Mouse (Mus musculus) midbrain, embryonic 14.5 days (tissue): ENCODE results near the gene Shcbp1l. TPM values are rescaled to one million over a fixed set of nuclear protein-coding genes. Genes with fewer than 3 reads are reported as not detected.

Source experiments
- ATAC-seq: fragments of 200-750 bp; cut with Nextera tagmentation; 2 replicates; pipeline ENCODE4 v1.8.0; 2017; ENCODE audit warnings: moderate number of reproducible peaks, moderate library complexity; ENCODE audit not compliant: low FRiP score, low TSS enrichment
- DNase-seq: peaks from one replicate; pipeline ENCODE4 v3.0.0-alpha.2; 2015
- H3K27ac ChIP-seq: fragments of 300-500 bp; sonication (generic); replicated peaks from 2 replicates; pipeline ENCODE4 v1.5.1; 2014; ENCODE audit warnings: mild to moderate bottlenecking, low read depth, low read length, moderate library complexity
- H3K27me3 ChIP-seq: fragments of 300-500 bp; sonication (generic); 2 replicates; pipeline ENCODE4 v1.6.1; 2014; ENCODE audit warnings: low read length, control low read depth, mixed read lengths; ENCODE audit not compliant: control insufficient read depth, insufficient read depth
- H3K36me3 ChIP-seq: fragments of 300-500 bp; sonication (generic); 2 replicates; pipeline ENCODE4 v1.6.1; 2014; ENCODE audit warnings: low read length, control low read depth; ENCODE audit not compliant: control insufficient read depth, insufficient read depth
- H3K4me1 ChIP-seq: fragments of 300-500 bp; sonication (generic); 2 replicates; pipeline ENCODE4 v1.6.1; 2014; ENCODE audit warnings: mild to moderate bottlenecking, antibody characterized with exemption, low read length, control low read depth; ENCODE audit not compliant: control insufficient read depth, insufficient read depth
- H3K4me2 ChIP-seq: fragments of 300-500 bp; sonication (generic); 2 replicates; pipeline ENCODE4 v1.6.1; 2014; ENCODE audit warnings: mild to moderate bottlenecking, low read length, moderate library complexity
- H3K4me3 ChIP-seq: fragments of 300-500 bp; sonication (generic); replicated peaks from 2 replicates; pipeline ENCODE4 v1.5.1; 2014; ENCODE audit warnings: low read depth, low read length
- H3K9ac ChIP-seq: fragments of 300-500 bp; sonication (generic); replicated peaks from 2 replicates; pipeline ENCODE4 v1.6.1; 2014; ENCODE audit warnings: mild to moderate bottlenecking, low read length, moderate library complexity
- H3K9me3 ChIP-seq: fragments of 300-500 bp; sonication (generic); 2 replicates; pipeline ENCODE4 v1.6.1; 2016; ENCODE audit warnings: low read length, control low read depth, mixed read lengths; ENCODE audit not compliant: control insufficient read depth
- WGBS: fragments of 180-500 bp; shearing (Covaris S2); extraction: QIAGEN DNeasy Blood & Tissue Kit; methylation state at CpG from one replicate; pipeline ENCODE4 v1.1.7; 2014; 5-methylcytosine and 5-hydroxymethylcytosine counted together
- polyA plus RNA-seq: library from polyadenylated mRNA; unstranded; fragments of >200 nt; fragmentation: Nextera tagmentation; extraction: Ambion mirVana; gene quantifications from 2 replicates; pipeline ENCODE4 v1.2.1, GENCODE M21; 2014

The Shcbp1l gene
- polyA plus RNA-seq, 1 experiment from 2014 or later = 0.26 TPM

DNA sequence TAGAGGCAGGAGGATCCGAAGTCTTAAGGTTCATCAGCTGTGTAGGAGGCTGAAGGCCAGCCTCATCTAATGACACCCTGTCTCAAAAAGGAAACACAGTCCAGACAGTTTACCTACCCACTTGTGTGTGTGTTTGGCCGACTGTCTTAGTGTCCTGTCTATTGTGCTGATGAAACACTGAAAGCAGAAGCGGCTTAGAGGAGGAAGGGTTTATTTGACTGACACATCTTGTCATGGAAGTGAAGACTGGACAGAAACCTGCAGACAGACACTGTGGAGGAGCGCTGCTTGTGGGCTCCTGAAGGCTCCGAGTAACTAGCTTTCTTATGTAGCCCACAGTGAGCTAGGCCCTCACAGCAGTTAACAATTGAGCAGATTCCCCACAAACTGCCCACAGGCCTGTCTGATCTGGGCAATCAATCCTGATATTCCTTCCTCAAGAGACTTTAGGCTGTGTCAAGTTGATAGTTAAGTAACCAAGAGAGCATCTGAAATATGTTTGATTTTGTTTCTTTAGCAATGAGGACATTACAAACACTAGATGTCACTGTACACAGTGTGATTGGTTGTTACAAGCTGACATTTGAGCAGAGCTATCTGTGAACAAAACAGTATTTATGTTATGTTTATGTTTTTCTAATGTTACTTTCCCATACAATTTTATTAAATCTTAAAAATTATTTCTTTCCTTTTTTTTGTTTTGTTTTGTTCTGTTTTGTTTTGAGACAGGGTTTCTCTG lies 9.1 kb downstream of the Shcbp1l start:
- 90% methylated on average over 5 of the region's 5 CpGs for WGBS
- ATAC-seq = no peak
- no peak overlapping the region for H3K4me2 ChIP-seq
- H3K4me3 ChIP-seq = no peak overlapping the region
- H3K4me1 ChIP-seq = no peaks in the 10 kb centered on the region
- H3K27me3 ChIP-seq = no peaks in the 10 kb centered on the region
- H3K27ac ChIP-seq = no peak overlapping the region
- no peak overlapping the region for H3K9ac ChIP-seq
- no peaks in the 10 kb centered on the region for H3K9me3 ChIP-seq
- DNase-seq = no peak
- no peaks in the 10 kb centered on the region for H3K36me3 ChIP-seq

DNA sequence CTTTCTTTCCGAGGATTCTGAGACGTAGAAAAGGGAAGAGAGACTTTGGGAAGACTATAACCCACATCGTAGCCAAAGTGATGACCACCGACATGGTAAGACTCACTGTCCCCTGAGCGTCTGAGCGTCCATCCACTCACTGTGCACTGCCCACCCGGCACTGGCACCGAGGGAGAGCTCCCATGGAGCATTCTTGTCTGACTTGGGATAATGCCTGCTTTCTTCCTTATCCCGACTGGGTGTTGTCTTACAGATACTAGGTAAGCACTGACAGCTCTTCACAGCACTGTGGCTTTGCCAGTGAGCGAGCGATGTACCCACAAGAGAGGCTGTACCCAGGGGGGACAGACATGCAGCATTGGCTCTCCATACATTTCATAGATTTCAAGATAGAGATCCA lies 12.6 kb downstream of the Shcbp1l start:
- no peaks in the 10 kb centered on the region for H3K27me3 ChIP-seq
- 88% methylated on average over 11 of the region's 11 CpGs for WGBS
- DNase-seq (no peak), ATAC-seq (no peak)
- no peaks in the 10 kb centered on the region for H3K9me3 ChIP-seq
- H3K4me1 ChIP-seq = no peaks in the 10 kb centered on the region
- no peaks in the 10 kb centered on the region for H3K36me3 ChIP-seq
- H3K27ac ChIP-seq = no peak overlapping the region
- H3K9ac ChIP-seq = no peak overlapping the region
- H3K4me2 ChIP-seq = no peak overlapping the region
- H3K4me3 ChIP-seq = no peak overlapping the region

GRCm38 (mm10) chr1:153440752-153441151 lies 15.8 kb downstream of the Shcbp1l start:
- H3K36me3 ChIP-seq = no peaks in the 10 kb centered on the region
- no peaks in the 10 kb centered on the region for H3K27me3 ChIP-seq
- H3K4me3 ChIP-seq = no peak overlapping the region
- H3K27ac ChIP-seq = no peak overlapping the region
- H3K4me2 ChIP-seq = no peak overlapping the region
- no peaks in the 10 kb centered on the region for H3K9me3 ChIP-seq
- no peak overlapping the region for H3K9ac ChIP-seq
- 91% methylated on average over 4 of the region's 4 CpGs for WGBS
- DNase-seq (no peak), ATAC-seq (no peak)
- no peaks in the 10 kb centered on the region for H3K4me1 ChIP-seq

GRCm38 (mm10) chr1:153441656-153442055 lies 16.7 kb downstream of the Shcbp1l start:
- H3K9me3 ChIP-seq = no peaks in the 10 kb centered on the region
- WGBS = 80% methylated on average over 3 of the region's 3 CpGs
- H3K36me3 ChIP-seq = no peaks in the 10 kb centered on the region
- H3K4me1 ChIP-seq = no peaks in the 10 kb centered on the region
- DNase-seq (no peak), ATAC-seq (no peak)
- no peaks in the 10 kb centered on the region for H3K27me3 ChIP-seq
- H3K27ac ChIP-seq = no peak overlapping the region
- no peak overlapping the region for H3K9ac ChIP-seq
- H3K4me3 ChIP-seq = no peak overlapping the region
- no peak overlapping the region for H3K4me2 ChIP-seq

DNA sequence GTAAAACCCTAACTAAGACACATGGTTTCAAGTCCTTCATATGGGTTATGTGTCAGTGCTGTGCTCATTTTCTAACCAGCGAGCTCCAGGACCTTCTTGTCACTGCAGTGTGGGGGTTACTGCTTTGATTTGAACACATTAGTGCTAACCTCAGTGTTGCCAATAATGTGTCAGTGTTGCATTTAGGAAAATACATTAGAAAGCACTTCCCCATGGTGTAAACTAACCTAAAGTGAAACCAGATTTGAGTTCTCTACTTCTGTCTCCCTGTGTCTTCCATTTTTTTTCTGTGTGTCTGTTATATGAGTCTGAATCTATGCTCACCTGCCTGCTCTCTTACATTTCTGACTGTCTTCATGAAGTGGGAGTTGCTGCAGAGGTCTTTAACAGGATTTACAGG lies 18.1 kb downstream of the Shcbp1l start:
- 94% methylated on average over 1 of the region's 1 CpGs for WGBS
- H3K4me2 ChIP-seq = no peak overlapping the region
- no peak overlapping the region for H3K27ac ChIP-seq
- H3K4me3 ChIP-seq = no peak overlapping the region
- no peaks in the 10 kb centered on the region for H3K4me1 ChIP-seq
- no peaks in the 10 kb centered on the region for H3K9me3 ChIP-seq
- H3K27me3 ChIP-seq = no peaks in the 10 kb centered on the region
- DNase-seq = no peak
- no peaks in the 10 kb centered on the region for H3K36me3 ChIP-seq
- no peak overlapping the region for H3K9ac ChIP-seq
- no peak for ATAC-seq

- no peaks in the 10 kb centered on the region for H3K4me1 ChIP-seq
- H3K4me2 ChIP-seq = no peak overlapping the region
- no peak for ATAC-seq
- no peaks in the 10 kb centered on the region for H3K36me3 ChIP-seq
- no peak overlapping the region for H3K9ac ChIP-seq
- H3K9me3 ChIP-seq = no peaks in the 10 kb centered on the region
- no peaks in the 10 kb centered on the region for H3K27me3 ChIP-seq
- no peak for DNase-seq
- no peak overlapping the region for H3K27ac ChIP-seq
- H3K4me3 ChIP-seq = no peak overlapping the region
- 78% methylated on average over 4 of the region's 4 CpGs for WGBS
These were observed 18.7 kb downstream of the Shcbp1l start for GRCm38 (mm10) chr1:153443632-153444031.

- DNase-seq (no peak), ATAC-seq (no peak)
- 95% methylated on average over 20 of the region's 20 CpGs for WGBS
- H3K9me3 ChIP-seq = no peaks in the 10 kb centered on the region
- no peak overlapping the region for H3K27ac ChIP-seq
- no peak overlapping the region for H3K4me2 ChIP-seq
- 0 out of 2 replicates have a peak, but pooled peaks cover 4% of the 10 kb centered on the region for H3K36me3 ChIP-seq
- H3K4me1 ChIP-seq = no peaks in the 10 kb centered on the region
- no peak overlapping the region for H3K9ac ChIP-seq
- H3K27me3 ChIP-seq = no peaks in the 10 kb centered on the region
- H3K4me3 ChIP-seq = no peak overlapping the region
These were observed 21.3 kb downstream of the Shcbp1l start for GRCm38 (mm10) chr1:153446120-153446831.

GRCm38 (mm10) chr1:153451237-153452154 lies 26.5 kb downstream of the Shcbp1l start:
- DNase-seq (peak; percentile 64), ATAC-seq (no peak)
- no peaks in the 10 kb centered on the region for H3K9me3 ChIP-seq
- no peaks in the 10 kb centered on the region for H3K27me3 ChIP-seq
- H3K4me1 ChIP-seq = no peaks in the 10 kb centered on the region
- H3K36me3 ChIP-seq = peaks cover 42% of the 10 kb centered on the region
- no peak overlapping the region for H3K4me3 ChIP-seq
- no peak overlapping the region for H3K27ac ChIP-seq
- H3K4me2 ChIP-seq = no peak overlapping the region
- WGBS = 76% methylated on average over 10 of the region's 10 CpGs
- H3K9ac ChIP-seq = no peak overlapping the region
